Mouse (Mus musculus) kidney, adult 8-10 months (tissue): ENCODE measurements around the gene Fam171a2.
A peak's percentile ranks its signal among the peaks of the same experiment; 100 is the strongest.

ENCODE experiments used
- DNase-seq, 2 experiments: peaks; one replicate each; pipeline ENCODE4 v3.0.0; 2022

Fam171a2 gene

GRCm38 (mm10) chr11:102453131-102453530, 5.6 kb upstream of the Fam171a2 start:
- no peak for DNase-seq

GRCm38 (mm10) chr11:102449043-102450008, 1.8 kb upstream of the Fam171a2 start:
- DNase-seq = peak in 1 of 2 experiments; percentile 70

- DNase-seq = no peak
Measured at GRCm38 (mm10) chr11:102448327-102448726, 845 bp upstream of the Fam171a2 start.

GRCm38 (mm10) chr11:102446581-102447461, 661 bp downstream of the Fam171a2 start:
- DNase-seq = no peak

- DNase-seq = no peak
Measured at GRCm38 (mm10) chr11:102445891-102446361, 1.6 kb downstream of the Fam171a2 start.

GRCm38 (mm10) chr11:102445264-102445890, 2.1 kb downstream of the Fam171a2 start:
- no peak for DNase-seq

GRCm38 (mm10) chr11:102444781-102445180, 2.7 kb downstream of the Fam171a2 start:
- DNase-seq = no peak

GRCm38 (mm10) chr11:102444321-102444720, 3.2 kb downstream of the Fam171a2 start:
- no peak for DNase-seq

GRCm38 (mm10) chr11:102443740-102444139, 3.7 kb downstream of the Fam171a2 start:
- DNase-seq = no peak

GRCm38 (mm10) chr11:102442089-102442488, 5.4 kb downstream of the Fam171a2 start:
- no peak for DNase-seq

- no peak for DNase-seq
Measured at GRCm38 (mm10) chr11:102441434-102441833, 6.0 kb downstream of the Fam171a2 start.

- DNase-seq = no peak
Measured at GRCm38 (mm10) chr11:102440255-102440654, 7.2 kb downstream of the Fam171a2 start.

- DNase-seq = no peak
Measured at GRCm38 (mm10) chr11:102439093-102440082, 8.1 kb downstream of the Fam171a2 start.

- DNase-seq = peak in 1 of 2 experiments; percentile 77
Measured at GRCm38 (mm10) chr11:102438212-102439092, 9.0 kb downstream of the Fam171a2 start.

GRCm38 (mm10) chr11:102437120-102438061, 10.1 kb downstream of the Fam171a2 start:
- peak; percentile 56 to 58 for DNase-seq

GRCm38 (mm10) chr11:102436471-102436790, 11.1 kb downstream of the Fam171a2 start:
- DNase-seq = no peak

GRCm38 (mm10) chr11:102435754-102436470, 11.6 kb downstream of the Fam171a2 start:
- DNase-seq = peak; percentile 53 to 58
